In genomic region chr6:58546816-58547215, GRCm38 (mm10) we compare ENCODE assay signal across 9 mouse cellular contexts. TPM values are rescaled to one million over a fixed set of nuclear protein-coding genes. Genes with fewer than 3 reads are reported as not detected.
DNase-seq lines count a peak whose midpoint lies in the region; ATAC-seq and TF ChIP-seq lines count a peak whose summit lies in the region.
"Had no signal": no experiment of that assay in that cellular context is flagged by ENCODE, and none has a peak within 500 bp of the region (broad histone marks: within the 10 kb centered on the region; RNA-seq: fewer than 3 reads in every experiment).

No protein-coding gene starts in this region.

- TF ChIP-seq POLR2A in cortical plate, adult 2 months (IDR thresholded peaks at IDR 0.05; ENCODE audit: extremely low read depth, insufficient read depth, low read length), result no peak
- no peak for TF ChIP-seq POLR2A in lung, adult 2 months (IDR thresholded peaks at IDR 0.05; ENCODE audit: borderline replicate concordance, extremely low read depth, low read depth, low read length)

- no peak overlapping the region for H3K9ac ChIP-seq in forebrain, embryonic 11.5 days (ENCODE audit: low read length)
- no peak overlapping the region for H3K9ac ChIP-seq in forebrain, embryonic 15.5 days (replicated peaks)
- no peak overlapping the region for H3K9ac ChIP-seq in kidney, postnatal 0 days (ENCODE audit: low read depth, low read length)
- H3K9ac ChIP-seq: lung, embryonic 15.5 days had no signal

- peak; percentile 72 for DNase-seq in forebrain, embryonic 11.5 days (ENCODE audit: low spot score)
- DNase-seq in urinary bladder, adult 18-20 months (ENCODE audit: low spot score in 2 of 2), result peak; percentile 4 to 31
- no peak for DNase-seq in urinary bladder, adult 2 months (ENCODE audit: low spot score)
- peak; percentile 77 for DNase-seq in kidney, postnatal 0 days (ENCODE audit: low spot score)
- DNase-seq in lung, adult 2 months, result peak; percentile 39
- DNase-seq in splenic B cell, adult 2 months (ENCODE audit: low read depth, low spot score), result peak; percentile 65

- no peaks in the 10 kb centered on the region for H3K9me3 ChIP-seq in forebrain, embryonic 11.5 days (ENCODE audit: control insufficient read depth, low read length)
- no peaks in the 10 kb centered on the region for H3K9me3 ChIP-seq in forebrain, embryonic 15.5 days
- H3K9me3 ChIP-seq in kidney, postnatal 0 days (replicated peaks; ENCODE audit: low read length), result no peaks in the 10 kb centered on the region
- H3K9me3 ChIP-seq: lung, embryonic 15.5 days had no signal

- no peak overlapping the region for H3K4me2 ChIP-seq in forebrain, embryonic 11.5 days (ENCODE audit: low read depth, low read length, severe bottlenecking)
- no peak overlapping the region for H3K4me2 ChIP-seq in forebrain, embryonic 15.5 days (replicated peaks)
- H3K4me2 ChIP-seq in kidney, postnatal 0 days (ENCODE audit: low read length), result no peak overlapping the region
- H3K4me2 ChIP-seq: lung, embryonic 15.5 days had no signal

- ATAC-seq in forebrain, embryonic 11.5 days (replicated peaks; ENCODE audit: low FRiP score), result no peak
- no peak for ATAC-seq in forebrain, embryonic 15.5 days (replicated peaks)
- ATAC-seq in kidney, postnatal 0 days (replicated peaks; ENCODE audit: low FRiP score, low read depth), result no peak

- H3K4me3 ChIP-seq in forebrain, embryonic 11.5 days (ENCODE audit: low read depth, low read length), result no peak overlapping the region
- no peak overlapping the region for H3K4me3 ChIP-seq in forebrain, embryonic 15.5 days
- H3K4me3 ChIP-seq in cortical plate, adult 2 months (ENCODE audit: insufficient read depth, low read length), result no peak overlapping the region
- H3K4me3 ChIP-seq in kidney, postnatal 0 days (replicated peaks; ENCODE audit: low read depth, low read length), result no peak overlapping the region
- H3K4me3 ChIP-seq in lung, adult 2 months (replicated peaks; ENCODE audit: extremely low read depth, low read depth, low read length), result no peak overlapping the region
- H3K4me3 ChIP-seq: lung, embryonic 15.5 days had no signal

- H3K36me3 ChIP-seq in forebrain, embryonic 11.5 days (ENCODE audit: control insufficient read depth, insufficient read depth, low read length), result no peaks in the 10 kb centered on the region
- no peaks in the 10 kb centered on the region for H3K36me3 ChIP-seq in forebrain, embryonic 15.5 days
- H3K36me3 ChIP-seq in kidney, postnatal 0 days (ENCODE audit: insufficient read depth, low read length), result no peaks in the 10 kb centered on the region
- no peaks in the 10 kb centered on the region for H3K36me3 ChIP-seq in splenic B cell, adult 2 months (ENCODE audit: control insufficient read depth, insufficient read depth, low read length, poor library complexity, severe bottlenecking)
- H3K36me3 ChIP-seq: lung, embryonic 15.5 days had no signal

- H3K4me1 ChIP-seq in forebrain, embryonic 11.5 days (replicated peaks; ENCODE audit: control insufficient read depth, insufficient read depth, low read length), result no peaks in the 10 kb centered on the region
- no peaks in the 10 kb centered on the region for H3K4me1 ChIP-seq in forebrain, embryonic 15.5 days
- H3K4me1 ChIP-seq in cortical plate, adult 2 months (ENCODE audit: control insufficient read depth, insufficient read depth, low read length), result no peaks in the 10 kb centered on the region
- no peaks in the 10 kb centered on the region for H3K4me1 ChIP-seq in kidney, postnatal 0 days (replicated peaks; ENCODE audit: insufficient read depth, low read length)
- no peaks in the 10 kb centered on the region for H3K4me1 ChIP-seq in lung, adult 2 months (ENCODE audit: control insufficient read depth, insufficient read depth, low read length)
- H3K4me1 ChIP-seq: lung, embryonic 15.5 days had no signal

- peak; percentile 81 for TF ChIP-seq CTCF in cortical plate, adult 2 months (IDR thresholded peaks at IDR 0.05; ENCODE audit: extremely low read depth, insufficient read depth, low read length)
- TF ChIP-seq CTCF in kidney, postnatal 0 days (IDR thresholded peaks at IDR 0.05; ENCODE audit: low read depth), result peak; percentile 83
- peak; percentile 74 for TF ChIP-seq CTCF in lung, adult 2 months (IDR thresholded peaks at IDR 0.05; ENCODE audit: insufficient read depth, low read length)

- H3K27me3 ChIP-seq in forebrain, embryonic 11.5 days (ENCODE audit: control insufficient read depth, insufficient read depth, low read length), result no peaks in the 10 kb centered on the region
- H3K27me3 ChIP-seq in forebrain, embryonic 15.5 days, result no peaks in the 10 kb centered on the region
- H3K27me3 ChIP-seq in kidney, postnatal 0 days (ENCODE audit: insufficient read depth, low read length), result no peaks in the 10 kb centered on the region
- H3K27me3 ChIP-seq in splenic B cell, adult 2 months (ENCODE audit: control insufficient read depth, insufficient read depth, low read length, poor library complexity, severe bottlenecking), result no peaks in the 10 kb centered on the region
- H3K27me3 ChIP-seq: lung, embryonic 15.5 days had no signal

- WGBS in forebrain, embryonic 11.5 days, result 6% methylated on average over 4 of the region's 4 CpGs
- 8% methylated on average over 4 of the region's 4 CpGs for WGBS in forebrain, embryonic 15.5 days
- WGBS in kidney, postnatal 0 days, result 7% methylated on average over 4 of the region's 4 CpGs
- 4% methylated on average over 4 of the region's 4 CpGs for WGBS in lung, adult 2 months

- H3K27ac ChIP-seq in forebrain, embryonic 11.5 days (ENCODE audit: low read depth, low read length), result no peak overlapping the region
- no peak overlapping the region for H3K27ac ChIP-seq in forebrain, embryonic 15.5 days (replicated peaks)
- H3K27ac ChIP-seq in cortical plate, adult 2 months (ENCODE audit: insufficient read depth, low read length), result no peak overlapping the region
- H3K27ac ChIP-seq in kidney, postnatal 0 days, result no peak overlapping the region
- H3K27ac ChIP-seq: lung, embryonic 15.5 days had no signal

RNA-seq across cellular contexts. Expression of gene Abcg2, which starts 37.5 kb away (rescaled TPM):
- 44.1 and 49.7 TPM in 2 replicates for polyA plus RNA-seq in forebrain, embryonic 11.5 days (2014; fragmentation: Nextera tagmentation; extraction: Ambion mirVana)
- 30.4 and 31.1 TPM in 2 replicates for polyA plus RNA-seq in forebrain, embryonic 15.5 days (2015; fragmentation: Nextera tagmentation; extraction: Ambion mirVana)
- polyA plus RNA-seq in urinary bladder, adult 2 months (2012; rRNA removed), result 32.0 and 34.1 TPM in 2 replicates
- polyA plus RNA-seq in cortical plate, adult 2 months (2012; rRNA removed), result 20.8 and 25.6 TPM in 2 replicates
- polyA plus RNA-seq in kidney, postnatal 0 days (2015; fragmentation: Nextera tagmentation; extraction: Ambion mirVana), result 136 and 154 TPM in 2 replicates
- polyA plus RNA-seq in lung, adult 2 months (2012; rRNA removed), result 6.5 and 10.9 TPM in 2 replicates
